Mouse (Mus musculus) forebrain, embryonic 10.5 days (tissue): ENCODE data around the gene Liph. TPM values are rescaled to one million over a fixed set of nuclear protein-coding genes. Genes with fewer than 3 reads are reported as not detected.
"Not testable (repeated sequence)": the region's sequence is repeated elsewhere in the genome, so short reads cannot be mapped to it uniquely, and the experiment has no call there.

ENCODE experiments used
- DNase-seq: peaks from one replicate; pipeline ENCODE4 v3.0.0-alpha.2; 2017; ENCODE audit warnings: low spot score; ENCODE audit errors: extremely low spot score
- H3K27ac ChIP-seq: fragments of 300-500 bp; sonication (generic); 2 replicates; pipeline ENCODE4 v1.5.1; 2016; ENCODE audit warnings: mild to moderate bottlenecking
- H3K27me3 ChIP-seq: fragments of 300-500 bp; sonication (generic); 2 replicates; pipeline ENCODE4 v1.6.1; 2016; ENCODE audit warnings: mild to moderate bottlenecking; ENCODE audit not compliant: poor library complexity, severe bottlenecking
- H3K36me3 ChIP-seq: fragments of 300-500 bp; sonication (generic); replicated peaks from 2 replicates; pipeline ENCODE4 v1.6.1; 2016; ENCODE audit warnings: mild to moderate bottlenecking, moderate library complexity
- H3K4me1 ChIP-seq: fragments of 300-500 bp; sonication (generic); 2 replicates; pipeline ENCODE4 v1.6.1; 2016
- H3K4me3 ChIP-seq: fragments of 300-500 bp; sonication (generic); 2 replicates; pipeline ENCODE4 v1.5.1; 2016; ENCODE audit warnings: mild to moderate bottlenecking, moderate library complexity
- H3K9me3 ChIP-seq: fragments of 300-500 bp; sonication (generic); 2 replicates; pipeline ENCODE4 v1.6.1; 2016; ENCODE audit warnings: mild to moderate bottlenecking, moderate library complexity
- WGBS: fragments of 180-500 bp; shearing (Covaris S2); methylation state at CpG from one replicate; pipeline ENCODE4 v1.1.7; 2016; 5-methylcytosine and 5-hydroxymethylcytosine counted together
- polyA plus RNA-seq: library from polyadenylated mRNA; unstranded; fragments of >200 nt; fragmentation: Nextera tagmentation; extraction: Ambion mirVana; gene quantifications from 2 replicates; pipeline ENCODE4 v1.2.1, GENCODE M21; 2016

Liph gene
- polyA plus RNA-seq, 1 experiment from 2014 or later = 0.19 TPM

- no peaks in the 10 kb centered on the region for H3K36me3 ChIP-seq
Measured at GRCm38 (mm10) chr16:21996881-21997641, 1.6 kb upstream of the Liph start.

GRCm38 (mm10) chr16:21996402-21996801 is 939 bp upstream of the Liph start:
- H3K27ac ChIP-seq = no peak overlapping the region
- H3K27me3 ChIP-seq = peaks cover 6% of the 10 kb centered on the region; the same call in 1 of the 2 replicates
- H3K9me3 ChIP-seq = no peaks in the 10 kb centered on the region
- H3K4me3 ChIP-seq = no peak overlapping the region
- 61% methylated on average over 4 of the region's 4 CpGs for WGBS
- H3K36me3 ChIP-seq = no peaks in the 10 kb centered on the region
- H3K4me1 ChIP-seq = peaks cover 5% of the 10 kb centered on the region
- no peak for DNase-seq

More at GRCm38 (mm10) chr16:21996881-21997641, 1.6 kb upstream of the Liph start:
- no peak for DNase-seq
- 64% methylated on average over 5 of the region's 5 CpGs for WGBS
- Histone ChIP-seq H3K9me3 (no peaks in the 10 kb centered on the region), H3K27me3 (peaks cover 6% of the 10 kb centered on the region; the same call in 1 of the 2 replicates), H3K27ac (no peak overlapping the region), H3K4me3 (no peak overlapping the region), H3K4me1 (peaks cover 5% of the 10 kb centered on the region)

- Histone ChIP-seq H3K4me1 (peaks cover 5% of the 10 kb centered on the region), H3K27ac (no peak overlapping the region), H3K4me3 (no peak overlapping the region), H3K27me3 (peaks cover 6% of the 10 kb centered on the region; the same call in 1 of the 2 replicates), H3K36me3 (no peaks in the 10 kb centered on the region), H3K9me3 (no peaks in the 10 kb centered on the region)
- no peak for DNase-seq
- 90% methylated on average over 2 of the region's 2 CpGs for WGBS
Measured at GRCm38 (mm10) chr16:21991774-21992173, 3.7 kb downstream of the Liph start.

GRCm38 (mm10) chr16:21990893-21991292 is 4.6 kb downstream of the Liph start:
- H3K27ac ChIP-seq, H3K4me3 ChIP-seq, H3K9me3 ChIP-seq, H3K36me3 ChIP-seq, DNase-seq, H3K4me1 ChIP-seq, H3K27me3 ChIP-seq: not testable (repeated sequence)

DNA sequence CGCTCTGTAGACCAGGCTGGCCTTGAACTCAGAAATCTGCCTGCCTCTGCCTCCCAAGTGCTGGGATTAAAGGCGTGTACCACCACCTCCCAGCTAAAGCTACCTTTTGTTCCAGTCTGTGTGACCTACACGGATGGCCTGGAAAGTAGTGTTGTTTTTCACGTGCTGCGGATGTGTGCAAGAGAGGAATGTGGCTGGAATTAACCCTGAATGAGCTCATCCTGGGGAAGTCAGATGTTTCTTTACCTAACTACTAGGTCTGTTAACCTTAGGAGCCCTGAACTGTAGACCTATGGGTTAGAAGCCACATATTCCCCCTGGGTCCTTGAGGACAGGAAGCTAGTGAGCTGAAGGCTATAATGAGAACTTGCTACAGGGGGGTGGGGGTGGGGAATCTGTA is 7.5 kb downstream of the Liph start:
- H3K4me3 ChIP-seq = no peak overlapping the region
- no peaks in the 10 kb centered on the region for H3K9me3 ChIP-seq
- H3K36me3 ChIP-seq = no peaks in the 10 kb centered on the region
- no peak for DNase-seq
- H3K27me3 ChIP-seq = no peaks in the 10 kb centered on the region
- H3K4me1 ChIP-seq = no peaks in the 10 kb centered on the region
- H3K27ac ChIP-seq = no peak overlapping the region
- 75% methylated on average over 5 of the region's 5 CpGs for WGBS

- no peak for DNase-seq
- Histone ChIP-seq H3K27me3 (no peaks in the 10 kb centered on the region), H3K4me1 (no peaks in the 10 kb centered on the region), H3K36me3 (no peaks in the 10 kb centered on the region), H3K4me3 (no peak overlapping the region), H3K27ac (no peak overlapping the region), H3K9me3 (no peaks in the 10 kb centered on the region)
- WGBS = 52% methylated on average over 3 of the region's 3 CpGs
Measured at GRCm38 (mm10) chr16:21986191-21986590, 9.3 kb downstream of the Liph start.

DNA sequence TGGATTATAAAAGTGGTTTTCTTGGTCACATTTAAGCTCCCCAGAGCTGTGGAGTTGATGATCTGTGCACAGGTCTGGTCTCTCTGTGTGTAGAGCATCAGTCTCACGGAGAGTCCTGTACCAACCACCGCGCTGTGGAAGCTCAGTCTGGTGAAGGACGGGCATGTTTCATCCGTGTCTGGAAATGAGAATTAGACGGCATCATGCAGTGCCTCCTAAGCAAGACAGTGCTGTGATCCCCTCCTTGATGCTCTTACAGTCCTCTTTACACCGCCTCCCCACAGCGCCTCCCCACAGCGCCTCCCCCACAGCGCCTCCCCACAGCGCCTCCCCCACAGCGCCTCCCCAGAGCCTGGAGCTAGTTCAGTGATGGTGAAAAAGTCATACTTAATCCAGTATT is 11.4 kb downstream of the Liph start:
- DNase-seq = no peak
- WGBS = 79% methylated on average over 12 of the region's 12 CpGs
- H3K4me1 ChIP-seq = no peaks in the 10 kb centered on the region
- H3K27ac ChIP-seq = no peak overlapping the region
- H3K4me3 ChIP-seq = no peak overlapping the region
- H3K9me3 ChIP-seq = no peaks in the 10 kb centered on the region
- H3K36me3 ChIP-seq = no peaks in the 10 kb centered on the region
- H3K27me3 ChIP-seq = no peaks in the 10 kb centered on the region

GRCm38 (mm10) chr16:21983581-21983980 is 11.9 kb downstream of the Liph start:
- H3K27ac ChIP-seq = no peak overlapping the region
- H3K36me3 ChIP-seq = no peaks in the 10 kb centered on the region
- no peaks in the 10 kb centered on the region for H3K4me1 ChIP-seq
- H3K27me3 ChIP-seq = no peaks in the 10 kb centered on the region
- WGBS = 91% methylated on average over 4 of the region's 4 CpGs
- no peaks in the 10 kb centered on the region for H3K9me3 ChIP-seq
- no peak overlapping the region for H3K4me3 ChIP-seq
- no peak for DNase-seq

- no peaks in the 10 kb centered on the region for H3K36me3 ChIP-seq
- 94% methylated on average over 9 of the region's 9 CpGs for WGBS
- DNase-seq = no peak
- H3K4me3 ChIP-seq = no peak overlapping the region
- H3K9me3 ChIP-seq = no peaks in the 10 kb centered on the region
- no peak overlapping the region for H3K27ac ChIP-seq
- H3K27me3 ChIP-seq = no peaks in the 10 kb centered on the region
- H3K4me1 ChIP-seq = no peaks in the 10 kb centered on the region
Measured at GRCm38 (mm10) chr16:21983146-21983545, 12.3 kb downstream of the Liph start.

- Histone ChIP-seq H3K4me3 (no peak overlapping the region), H3K9me3 (no peaks in the 10 kb centered on the region), H3K27me3 (peaks cover 21% of the 10 kb centered on the region), H3K4me1 (peaks cover 9% of the 10 kb centered on the region), H3K36me3 (no peaks in the 10 kb centered on the region), H3K27ac (no peak overlapping the region)
- WGBS = 81% methylated on average over 5 of the region's 5 CpGs
- DNase-seq = no peak
Measured at GRCm38 (mm10) chr16:21977347-21977746, 18.1 kb downstream of the Liph start.

DNA sequence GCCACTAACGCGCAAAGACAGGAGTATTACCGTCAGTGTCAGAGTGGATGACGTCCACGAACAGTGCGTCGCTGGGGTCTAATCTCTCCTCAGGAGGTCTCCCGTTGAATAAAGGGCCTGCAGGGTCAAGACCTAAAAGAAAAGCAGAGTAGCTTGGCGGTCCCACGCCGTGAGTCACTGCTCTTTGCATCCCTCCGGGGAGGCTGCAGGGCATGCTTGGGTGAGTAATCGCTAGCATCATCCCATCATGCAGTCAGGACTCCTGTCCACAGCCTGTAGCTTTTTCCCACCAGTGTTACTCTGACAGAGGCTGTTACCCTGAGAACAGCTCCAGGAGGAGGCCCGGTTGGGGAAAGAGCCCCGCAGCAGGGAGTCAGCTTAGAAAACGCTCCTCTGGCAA is 19.3 kb downstream of the Liph start:
- H3K9me3 ChIP-seq = no peaks in the 10 kb centered on the region
- H3K4me3 ChIP-seq = peak overlapping the region; percentile 30
- WGBS = 1% methylated on average over 16 of the region's 16 CpGs
- H3K27ac ChIP-seq = no peak overlapping the region; the same call in 1 of the 2 replicates
- peaks cover 21% of the 10 kb centered on the region for H3K27me3 ChIP-seq
- no peaks in the 10 kb centered on the region for H3K36me3 ChIP-seq
- H3K4me1 ChIP-seq = peaks cover 17% of the 10 kb centered on the region
- DNase-seq = no peak

GRCm38 (mm10) chr16:21971446-21971845 is 24.0 kb downstream of the Liph start:
- 63% methylated on average over 4 of the region's 4 CpGs for WGBS
- Histone ChIP-seq H3K4me3 (no peak overlapping the region), H3K27me3 (peaks cover 15% of the 10 kb centered on the region), H3K9me3 (no peaks in the 10 kb centered on the region; the same call in 1 of the 2 replicates), H3K36me3 (no peaks in the 10 kb centered on the region), H3K4me1 (peaks cover 16% of the 10 kb centered on the region), H3K27ac (no peak overlapping the region)
- no peak for DNase-seq

- Histone ChIP-seq H3K27me3 (peaks cover 6% of the 10 kb centered on the region), H3K9me3 (no peaks in the 10 kb centered on the region; the same call in 1 of the 2 replicates), H3K4me3 (no peak overlapping the region), H3K36me3 (no peaks in the 10 kb centered on the region), H3K4me1 (peaks cover 9% of the 10 kb centered on the region), H3K27ac (no peak overlapping the region)
- DNase-seq = no peak
- 87% methylated on average over 6 of the region's 6 CpGs for WGBS
Measured at GRCm38 (mm10) chr16:21970536-21970935, 24.9 kb downstream of the Liph start.
